Mouse (Mus musculus) midbrain, postnatal 0 days (tissue): ENCODE data around the gene Tomm40l. TPM values are rescaled to one million over a fixed set of nuclear protein-coding genes. Genes with fewer than 3 reads are reported as not detected.
A peak's percentile ranks its signal among the peaks of the same experiment; 100 is the strongest.

Experiments used
- ATAC-seq: fragments of 200-750 bp; cut with Nextera tagmentation; 2 replicates; pipeline ENCODE4 v1.8.0; 2017; ENCODE audit warnings: moderate number of reproducible peaks, mild to moderate bottlenecking, moderate TSS enrichment, moderate library complexity; ENCODE audit not compliant: low FRiP score
- DNase-seq: peaks from one replicate; pipeline ENCODE4 v3.0.0-alpha.2; 2015; ENCODE audit warnings: low spot score
- H3K27ac ChIP-seq: fragments of 300-500 bp; sonication (generic); 2 replicates; pipeline ENCODE4 v1.5.1; 2014; ENCODE audit warnings: low read depth, mild to moderate bottlenecking, low read length, mixed read lengths
- H3K27me3 ChIP-seq: fragments of 300-500 bp; sonication (generic); 2 replicates; pipeline ENCODE4 v1.6.1; 2014; ENCODE audit warnings: low read length, control low read depth, mixed read lengths; ENCODE audit not compliant: insufficient read depth
- H3K36me3 ChIP-seq: fragments of 300-500 bp; sonication (generic); 2 replicates; pipeline ENCODE4 v1.6.1; 2014; ENCODE audit warnings: low read length, control low read depth, mixed read lengths; ENCODE audit not compliant: insufficient read depth
- H3K4me1 ChIP-seq: fragments of 300-500 bp; sonication (generic); 2 replicates; pipeline ENCODE4 v1.6.1; 2014; ENCODE audit warnings: mild to moderate bottlenecking, control low read depth, antibody characterized with exemption, low read length, mixed read lengths; ENCODE audit not compliant: insufficient read depth
- H3K4me2 ChIP-seq: fragments of 300-500 bp; sonication (generic); 2 replicates; pipeline ENCODE4 v1.6.1; 2014; ENCODE audit warnings: low read depth, mild to moderate bottlenecking, low read length, mixed read lengths; ENCODE audit not compliant: poor library complexity, severe bottlenecking
- H3K4me3 ChIP-seq: fragments of 300-500 bp; sonication (generic); 2 replicates; pipeline ENCODE4 v1.5.1; 2014; ENCODE audit warnings: low read depth, mild to moderate bottlenecking, low read length, moderate library complexity
- H3K9ac ChIP-seq: fragments of 300-500 bp; sonication (generic); replicated peaks from 2 replicates; pipeline ENCODE4 v1.6.1; 2014; ENCODE audit warnings: mild to moderate bottlenecking, low read length, moderate library complexity, mixed read lengths; ENCODE audit not compliant: poor library complexity, severe bottlenecking
- H3K9me3 ChIP-seq: fragments of 300-500 bp; sonication (generic); 2 replicates; pipeline ENCODE4 v1.6.1; 2016; ENCODE audit warnings: low read length, control low read depth
- CTCF ChIP-seq: IDR thresholded peaks from 2 replicates; pipeline ENCODE4 v1.5.1; 2016; ENCODE audit warnings: antibody characterized with exemption, mild to moderate bottlenecking
- WGBS: fragments of 180-500 bp; shearing (Covaris S2); extraction: QIAGEN DNeasy Blood & Tissue Kit; methylation state at CpG from one replicate; pipeline ENCODE4 v1.1.7; 2014; 5-methylcytosine and 5-hydroxymethylcytosine counted together
- polyA plus RNA-seq: library from polyadenylated mRNA; unstranded; fragments of >200 nt; fragmentation: Nextera tagmentation; extraction: Ambion mirVana; gene quantifications from 2 replicates; pipeline ENCODE4 v1.2.1, GENCODE M21; 2015
- total RNA-seq: library from RNA; depleted of rRNA; stranded (reverse); fragments of >200 nt; gene quantifications from 2 replicates; pipeline ENCODE4 v1.2.3, GENCODE M21; 2014

The Tomm40l gene
- total and polyA plus RNA-seq, 2 experiments from 2014 or later: 33.9 to 49.8 TPM

GRCm38 (mm10) chr1:171262594-171263130, 40.3 kb upstream of the Tomm40l start:
- Histone ChIP-seq H3K36me3 (no peaks in the 10 kb centered on the region), H3K4me3 (peak overlapping the region; percentile 28), H3K4me1 (peaks cover 5% of the 10 kb centered on the region; the same call in 1 of the 2 replicates), H3K9ac (peak overlapping the region; percentile 30), H3K27me3 (no peaks in the 10 kb centered on the region), H3K27ac (peak overlapping the region; percentile 73), H3K4me2 (peak overlapping the region; percentile 51), H3K9me3 (no peaks in the 10 kb centered on the region)
- ATAC-seq: peak; percentile 79
- TF ChIP-seq CTCF: no peak
- WGBS: 1% methylated on average over 8 of the region's 8 CpGs
- peak; percentile 85 for DNase-seq

- Histone ChIP-seq H3K27ac (no peak overlapping the region), H3K4me2 (no peak overlapping the region), H3K9me3 (no peaks in the 10 kb centered on the region), H3K4me1 (peaks cover 5% of the 10 kb centered on the region; the same call in 1 of the 2 replicates), H3K9ac (no peak overlapping the region), H3K4me3 (no peak overlapping the region), H3K36me3 (no peaks in the 10 kb centered on the region), H3K27me3 (no peaks in the 10 kb centered on the region)
- no peak for TF ChIP-seq CTCF
- 91% methylated on average over 3 of the region's 3 CpGs for WGBS
- ATAC-seq: no peak
- DNase-seq: no peak
Measured at GRCm38 (mm10) chr1:171260316-171260715, 38.0 kb upstream of the Tomm40l start.

GRCm38 (mm10) chr1:171258921-171259320, 36.6 kb upstream of the Tomm40l start:
- DNase-seq (no peak), ATAC-seq (no peak)
- TF ChIP-seq CTCF: no peak
- Histone ChIP-seq H3K27ac (no peak overlapping the region), H3K9ac (no peak overlapping the region), H3K27me3 (no peaks in the 10 kb centered on the region), H3K36me3 (no peaks in the 10 kb centered on the region), H3K4me2 (no peak overlapping the region), H3K4me1 (peaks cover 5% of the 10 kb centered on the region; the same call in 1 of the 2 replicates), H3K9me3 (no peaks in the 10 kb centered on the region), H3K4me3 (no peak overlapping the region)
- 87% methylated on average over 17 of the region's 17 CpGs for WGBS

GRCm38 (mm10) chr1:171257781-171258180, 35.5 kb upstream of the Tomm40l start:
- TF ChIP-seq CTCF: no peak
- Histone ChIP-seq H3K4me3 (no peak overlapping the region), H3K4me2 (no peak overlapping the region), H3K9me3 (no peaks in the 10 kb centered on the region), H3K4me1 (no peaks in the 10 kb centered on the region), H3K27me3 (no peaks in the 10 kb centered on the region), H3K9ac (no peak overlapping the region), H3K36me3 (no peaks in the 10 kb centered on the region), H3K27ac (no peak overlapping the region)
- 86% methylated on average over 9 of the region's 9 CpGs for WGBS
- ATAC-seq: no peak
- no peak for DNase-seq

GRCm38 (mm10) chr1:171256937-171257548, 34.7 kb upstream of the Tomm40l start:
- ATAC-seq (0 out of 2 replicates have a peak, but pooled peaks have one; percentile 9), DNase-seq (peak; percentile 81)
- H3K27me3 ChIP-seq: no peaks in the 10 kb centered on the region
- H3K27ac ChIP-seq: no peak overlapping the region
- 0 out of 2 replicates have a peak, but pooled peaks cover 2% of the 10 kb centered on the region for H3K4me1 ChIP-seq
- no peaks in the 10 kb centered on the region for H3K36me3 ChIP-seq
- no peaks in the 10 kb centered on the region for H3K9me3 ChIP-seq
- no peak overlapping the region for H3K4me3 ChIP-seq
- peak; percentile 87 for TF ChIP-seq CTCF
- WGBS: 71% methylated on average over 15 of the region's 15 CpGs
- no peak overlapping the region for H3K4me2 ChIP-seq
- H3K9ac ChIP-seq: no peak overlapping the region

GRCm38 (mm10) chr1:171256095-171256818, 33.9 kb upstream of the Tomm40l start:
- H3K9me3 ChIP-seq: no peaks in the 10 kb centered on the region
- no peak for ATAC-seq
- 91% methylated on average over 24 of the region's 24 CpGs for WGBS
- DNase-seq: no peak
- no peak overlapping the region for H3K4me2 ChIP-seq
- 0 out of 2 replicates have a peak, but pooled peaks cover 3% of the 10 kb centered on the region for H3K4me1 ChIP-seq
- no peaks in the 10 kb centered on the region for H3K27me3 ChIP-seq
- no peak overlapping the region for H3K4me3 ChIP-seq
- TF ChIP-seq CTCF: peak; percentile 26
- no peak overlapping the region for H3K9ac ChIP-seq
- H3K27ac ChIP-seq: no peak overlapping the region
- no peaks in the 10 kb centered on the region for H3K36me3 ChIP-seq
